Mouse (Mus musculus) duodenum, adult 2 months (tissue): ENCODE measurements around the gene Cln3. TPM values are rescaled to one million over a fixed set of nuclear protein-coding genes. Genes with fewer than 3 reads are reported as not detected.

ENCODE experiments used
- polyA plus RNA-seq: library from polyadenylated mRNA; depleted of rRNA; stranded (reverse); fragments of >200 nt; gene quantifications from 2 replicates; pipeline ENCODE4 v1.2.3, GENCODE M21; 2012; ENCODE audit warnings: low replicate concordance; rRNA removed

The Cln3 gene
- 55.8 and 56.6 TPM in 2 replicates for polyA plus RNA-seq

GRCm38 (mm10) chr7:126585717-126586116 lies at the start of gene Cln3:
Gene Cln3, minus strand, starts transcription at chr7:126585817.

GRCm38 (mm10) chr7:126630824-126631518 lies 45.4 kb upstream of the Cln3 start, which contains the start of gene Nupr1:
Gene Nupr1, minus strand, starts transcription at chr7:126630861.

GRCm38 (mm10) chr7:126594862-126595561 lies 9.4 kb upstream of the Cln3 start, which contains the start of gene Il27:
Gene Il27, minus strand, starts transcription at chr7:126594941.

GRCm38 (mm10) chr7:126584506-126584977 lies 1.1 kb downstream of the Cln3 start, which contains the start of gene Apobr:
Gene Apobr, plus strand, starts transcription at chr7:126584942.

GRCm38 (mm10) chr7:126566094-126566765 lies 19.4 kb downstream of the Cln3 start, which contains the start of gene Eif3c:
Gene Eif3c, minus strand, starts transcription at chr7:126566411.

Other genes starting within 250 kb of the Cln3 start
- gene Lat, start 216.2 kb downstream of the Cln3 start, polyA plus RNA-seq: 6.4 and 19.6 TPM in 2 replicates
- 144 and 215 TPM in 2 replicates for gene Spns1, start 208.4 kb downstream of the Cln3 start, polyA plus RNA-seq
- gene Nfatc2ip, start 189.1 kb downstream of the Cln3 start, polyA plus RNA-seq: 2.8 and 4.2 TPM in 2 replicates
- 0.34 and 5.1 TPM in 2 replicates for gene Cd19, start 170.9 kb downstream of the Cln3 start, polyA plus RNA-seq
- 16.5 and 18.2 TPM in 2 replicates for gene Rabep2, start 157.1 kb downstream of the Cln3 start, polyA plus RNA-seq
- 1.2 TPM in 1 of 2 replicates, not detected in the other for gene Atp2a1, start 122.7 kb downstream of the Cln3 start, polyA plus RNA-seq
- 52.6 and 69.0 TPM in 2 replicates for gene Sh2b1, start 110.4 kb downstream of the Cln3 start, polyA plus RNA-seq
- gene Tufm, start 98.5 kb downstream of the Cln3 start, polyA plus RNA-seq: 122 and 151 TPM in 2 replicates
- gene Atxn2l, start 82.4 kb downstream of the Cln3 start, polyA plus RNA-seq: 264 and 283 TPM in 2 replicates
- gene Eif3c, start 19.4 kb downstream of the Cln3 start, polyA plus RNA-seq: 45.2 and 60.5 TPM in 2 replicates
- gene Apobr, start 875 bp downstream of the Cln3 start, polyA plus RNA-seq: 2.4 and 4.9 TPM in 2 replicates
- gene Il27, start 9.1 kb upstream of the Cln3 start, polyA plus RNA-seq: 0.12 and 1.1 TPM in 2 replicates
- 4.9 and 28.0 TPM in 2 replicates for gene Nupr1, start 45.0 kb upstream of the Cln3 start, polyA plus RNA-seq
- 24.0 and 43.5 TPM in 2 replicates for gene Sgf29, start 63.5 kb upstream of the Cln3 start, polyA plus RNA-seq
- 4.1 and 9.7 TPM in 2 replicates for gene Sult1a1, start 90.6 kb upstream of the Cln3 start, polyA plus RNA-seq
- 33.6 and 37.5 TPM in 2 replicates for gene Bola2, start 109.6 kb upstream of the Cln3 start, polyA plus RNA-seq
- gene Slx1b, start 110.0 kb upstream of the Cln3 start, polyA plus RNA-seq: 13.1 and 17.4 TPM in 2 replicates
- 60.7 and 132 TPM in 2 replicates for gene Coro1a, start 122.0 kb upstream of the Cln3 start, polyA plus RNA-seq
- gene Mapk3, start 173.8 kb upstream of the Cln3 start, polyA plus RNA-seq: 406 and 574 TPM in 2 replicates
- gene Gdpd3, start 180.5 kb upstream of the Cln3 start, polyA plus RNA-seq: 8.1 and 8.2 TPM in 2 replicates
- gene Ypel3, start 191.1 kb upstream of the Cln3 start, polyA plus RNA-seq: 262 and 424 TPM in 2 replicates
- 2.1 and 3.5 TPM in 2 replicates for gene Tbx6, start 195.7 kb upstream of the Cln3 start, polyA plus RNA-seq
- gene Ppp4c, start 206.7 kb upstream of the Cln3 start, polyA plus RNA-seq: 89.9 and 160 TPM in 2 replicates
- gene Fam57b, start 211.9 kb upstream of the Cln3 start, polyA plus RNA-seq: 5.2 TPM in 2 replicates
- gene 4930451I11Rik, start 245.8 kb upstream of the Cln3 start, polyA plus RNA-seq: not detected in 2 replicates